Mouse (Mus musculus) testis, postnatal 10 days (tissue): Measurements from ENCODE around the gene Tmc3.

Experiments used
- DNase-seq: peaks from one replicate; pipeline ENCODE4 v3.0.0; 2021; ENCODE audit warnings: low spot score

Gene Tmc3

GRCm38 (mm10) chr7:83668724-83669123, 84.0 kb downstream of the Tmc3 start:
- peak; percentile 78 for DNase-seq

GRCm38 (mm10) chr7:83671573-83671972, 86.8 kb downstream of the Tmc3 start:
- DNase-seq, result no peak
